Mouse (Mus musculus) CD4-positive, CD25-positive, alpha-beta regulatory T cell, adult 2 months (primary cell): ENCODE measurements around the gene Fam71b.
"Not testable (repeated sequence)": the region's sequence is repeated elsewhere in the genome, so short reads cannot be mapped to it uniquely, and the experiment has no call there.

Experiments used
- DNase-seq: peaks from one replicate; pipeline ENCODE4 v3.0.0-alpha.2; 2012; ENCODE audit warnings: low read depth, low spot score

Fam71b gene

DNA sequence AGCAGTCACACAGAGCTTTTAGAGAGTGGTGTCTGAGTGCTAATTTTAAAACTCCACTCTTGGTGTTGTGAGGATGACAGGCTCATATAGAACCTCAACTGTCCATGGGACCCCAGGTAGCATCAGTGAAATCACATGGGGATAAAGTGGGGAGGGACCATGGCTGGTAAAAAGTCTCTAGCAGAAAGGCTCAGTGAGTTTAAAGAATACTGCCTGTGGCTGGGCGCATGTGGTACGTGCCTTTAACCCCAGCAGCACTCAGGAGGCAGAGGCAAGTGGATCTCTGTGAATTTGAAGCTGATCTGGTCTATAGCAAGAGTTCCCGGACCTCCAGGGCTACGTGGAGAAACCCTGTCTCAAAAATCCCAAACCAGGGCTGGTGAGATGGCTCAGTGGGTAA lies 13.9 kb upstream of the Fam71b start:
- no peak for DNase-seq

- no peak for DNase-seq
Observed at GRCm38 (mm10) chr11:46384925-46385324, 11.4 kb upstream of the Fam71b start.

GRCm38 (mm10) chr11:46386556-46386955 lies 9.8 kb upstream of the Fam71b start:
- peak; percentile 78 for DNase-seq

DNA sequence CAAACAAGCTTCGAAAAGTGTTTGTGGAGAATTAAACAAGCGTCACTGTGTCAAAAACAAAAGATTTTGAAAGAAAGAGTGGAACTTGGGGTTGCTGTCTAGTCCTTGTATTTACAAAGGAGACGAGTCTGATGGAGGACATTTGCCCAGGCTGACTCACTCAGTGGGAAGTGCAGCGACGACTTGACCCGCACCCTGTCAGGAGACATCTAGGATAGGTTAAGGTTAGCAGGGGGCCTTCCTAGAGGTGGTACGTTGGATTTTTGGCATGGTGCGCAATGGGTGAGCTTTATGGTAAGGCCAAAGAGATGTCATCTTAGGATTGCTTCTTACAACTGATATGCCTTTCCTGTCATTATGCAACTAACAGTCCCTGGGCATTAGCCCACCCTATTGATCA lies 9.3 kb upstream of the Fam71b start:
- DNase-seq = no peak

DNA sequence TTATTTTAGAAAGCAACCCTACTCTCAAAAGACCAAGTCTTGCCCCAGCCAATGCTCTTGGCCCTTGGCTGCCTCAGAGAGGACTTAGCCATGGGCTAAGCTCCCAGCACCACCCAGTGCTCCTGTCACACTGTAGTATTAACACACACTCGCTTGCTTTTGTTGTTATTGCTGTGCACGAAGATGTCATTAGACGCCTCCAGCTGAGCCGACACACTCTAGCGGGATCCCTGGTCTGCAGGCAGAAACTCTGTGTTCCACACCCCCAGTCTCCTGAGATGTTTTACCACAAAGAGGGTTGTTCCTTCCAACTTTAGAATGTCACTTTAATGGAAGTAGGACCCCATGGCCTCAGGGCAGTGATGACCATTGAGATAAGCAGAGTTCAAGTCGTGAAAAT lies 7.9 kb upstream of the Fam71b start:
- peak; percentile 61 for DNase-seq

DNA sequence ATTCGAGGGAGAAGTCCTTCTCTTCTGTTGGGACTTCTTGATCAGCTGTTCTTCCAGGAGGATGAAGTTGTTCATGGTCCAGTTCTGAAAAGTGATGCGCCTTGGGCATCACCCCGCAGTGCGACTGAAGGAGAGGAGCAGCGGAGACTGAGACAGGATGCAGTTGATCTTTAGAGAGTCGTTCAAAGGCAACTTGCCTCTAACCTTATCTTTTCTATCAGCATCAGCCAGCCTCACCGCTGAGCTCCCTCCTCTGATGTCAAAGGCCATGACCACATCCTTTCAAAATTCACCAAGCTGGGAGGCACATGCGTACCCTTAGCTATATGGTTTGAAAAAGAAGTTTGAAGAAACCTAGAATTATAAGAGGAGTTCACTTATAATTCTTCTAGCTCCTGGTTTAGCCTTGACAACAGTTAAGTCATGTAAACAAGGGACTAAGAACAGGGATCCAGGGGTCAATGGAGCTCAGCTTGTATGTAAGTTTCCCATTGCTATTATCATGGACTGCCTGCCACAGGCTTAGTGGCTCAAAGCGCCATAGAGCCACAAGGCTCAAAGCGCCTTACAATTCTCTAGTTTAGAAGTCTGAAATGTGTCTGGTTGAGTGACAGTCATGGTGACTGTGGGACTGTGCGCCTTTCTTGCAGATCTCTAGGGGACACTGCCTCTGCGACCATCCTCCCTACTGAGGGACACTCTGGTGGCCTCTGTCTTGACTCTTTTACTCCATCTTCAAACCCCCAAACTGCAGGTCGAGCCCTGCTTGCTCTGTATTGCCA lies 6.8 kb upstream of the Fam71b start, which contains the start of gene Itk:
Gene Itk, minus strand, starts transcription at position 180 of the 782 bp plus-strand sequence.
- peak; percentile 93 for DNase-seq

- no peak for DNase-seq
Observed at GRCm38 (mm10) chr11:46390621-46391020, 5.7 kb upstream of the Fam71b start.

DNA sequence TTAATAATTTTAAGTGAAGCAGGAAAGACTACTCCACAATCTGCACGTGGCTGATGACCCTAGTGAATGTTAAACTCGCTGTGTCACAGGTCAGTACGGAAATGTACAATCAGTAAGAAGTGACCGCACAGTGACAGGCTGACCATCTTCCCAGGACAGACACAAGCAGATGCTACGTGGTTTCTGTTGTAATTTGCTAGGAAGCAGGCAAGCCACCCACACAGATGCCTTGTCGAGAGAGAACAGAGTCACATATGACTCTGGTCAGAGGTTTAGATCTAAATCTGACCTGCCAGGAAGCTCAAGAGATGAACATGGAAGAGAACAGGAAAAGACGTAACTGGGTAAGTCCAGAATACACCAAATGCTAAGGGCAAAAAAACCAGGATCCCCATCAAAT lies 3.5 kb upstream of the Fam71b start:
- no peak for DNase-seq

GRCm38 (mm10) chr11:46393413-46393812 lies 2.9 kb upstream of the Fam71b start:
- DNase-seq = no peak

DNA sequence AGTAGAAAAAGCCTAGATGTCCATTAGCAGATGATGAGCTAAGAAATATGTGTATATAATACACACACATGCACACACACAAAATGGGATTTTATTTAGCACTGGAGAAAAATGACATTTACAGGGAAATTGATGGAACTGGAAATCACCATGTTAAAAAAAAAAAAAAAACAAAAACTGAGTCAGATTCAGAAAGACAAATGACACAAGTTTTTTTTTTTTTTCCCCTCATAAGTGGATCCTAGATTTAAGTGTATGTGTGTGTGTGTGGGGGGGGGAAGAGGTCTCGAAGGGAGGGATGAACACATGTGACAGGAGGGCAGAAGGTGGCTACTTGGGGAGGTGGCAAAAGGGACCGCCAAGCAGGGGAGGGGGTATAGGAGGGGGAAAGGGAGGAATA lies 1.3 kb upstream of the Fam71b start:
- no peak for DNase-seq

DNA sequence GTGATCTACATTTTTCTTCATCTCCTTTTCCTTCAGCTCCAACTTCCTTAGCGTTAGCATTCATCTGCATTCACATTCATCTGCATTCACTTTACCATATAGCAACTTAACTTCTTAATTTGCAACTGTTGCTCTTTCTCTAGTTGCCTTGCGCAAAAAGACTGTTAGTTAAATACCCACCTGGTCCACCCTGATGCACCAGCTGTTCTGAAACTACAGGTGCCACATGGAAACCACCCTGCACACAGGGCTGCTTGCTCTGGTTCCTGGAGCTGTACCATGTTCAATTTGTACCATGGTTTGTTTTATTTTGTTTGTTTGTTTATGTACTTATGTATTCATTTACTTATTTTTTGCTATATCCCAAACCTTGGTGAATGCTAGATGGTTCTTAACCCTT lies 661 bp upstream of the Fam71b start:
- DNase-seq = no peak

DNA sequence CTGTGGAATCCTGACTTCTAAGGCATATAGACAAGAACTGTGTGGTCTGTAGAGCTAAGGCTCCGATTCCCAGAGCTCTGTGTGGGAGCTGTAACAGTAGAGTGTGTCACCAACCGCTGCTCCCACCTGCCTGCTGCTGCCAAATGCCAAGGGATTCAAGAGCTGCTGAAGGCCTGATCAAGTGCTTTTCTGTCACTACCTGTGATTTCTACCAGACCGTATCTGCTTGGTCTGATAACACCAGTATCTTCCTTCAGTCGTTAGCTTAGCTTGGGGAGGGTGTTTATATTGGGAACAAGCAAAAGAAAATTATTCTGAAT lies 461 bp downstream of the Fam71b start:
- no peak for DNase-seq

GRCm38 (mm10) chr11:46397900-46398299 lies 1.5 kb downstream of the Fam71b start:
- no peak for DNase-seq

- DNase-seq = no peak
Observed at GRCm38 (mm10) chr11:46398473-46398872, 2.1 kb downstream of the Fam71b start.

GRCm38 (mm10) chr11:46398933-46399383 lies 2.6 kb downstream of the Fam71b start:
- peak; percentile 89 for DNase-seq

DNA sequence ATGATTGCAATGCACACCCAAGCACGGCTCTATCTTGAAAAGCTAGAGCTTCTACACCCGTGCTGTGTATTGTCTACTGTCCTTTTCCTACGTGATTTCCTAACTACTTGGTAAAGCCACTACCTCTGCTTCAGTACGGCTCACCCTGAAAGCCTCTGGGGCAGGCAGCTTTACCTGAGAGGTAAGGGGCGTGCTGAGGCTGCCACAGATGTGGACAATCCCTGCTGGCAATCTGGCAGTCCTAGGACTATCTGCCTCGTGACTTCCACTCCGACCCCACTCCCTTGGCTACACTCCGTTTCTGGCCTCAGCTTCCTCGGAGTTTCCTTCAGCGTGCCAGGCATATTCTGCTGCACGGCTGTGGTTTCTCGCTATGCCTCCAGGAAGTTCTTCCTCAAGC lies 5.2 kb downstream of the Fam71b start:
- DNase-seq = no peak

GRCm38 (mm10) chr11:46404986-46405385 lies 8.6 kb downstream of the Fam71b start:
- DNase-seq = peak; percentile 72

DNA sequence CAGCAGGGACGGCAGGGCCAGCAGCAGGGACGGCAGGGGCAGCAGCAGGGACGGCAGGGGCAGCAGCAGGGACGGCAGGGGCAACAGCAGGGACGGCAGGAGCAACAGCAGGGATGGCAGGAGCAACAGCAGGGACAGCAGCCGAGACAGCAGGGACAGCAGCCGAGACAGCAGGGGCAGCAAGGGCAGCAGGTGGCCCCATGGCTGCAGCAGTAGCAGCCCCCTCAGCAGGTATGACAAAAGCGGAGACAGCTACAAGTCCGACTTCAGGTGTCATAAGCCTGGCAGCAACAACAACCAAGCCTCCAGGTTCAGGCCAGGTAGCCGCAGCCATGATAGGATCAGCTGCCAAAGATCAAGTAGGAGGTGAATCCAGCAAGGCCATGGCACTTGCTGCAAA lies 10.4 kb downstream of the Fam71b start:
- no peak for DNase-seq

GRCm38 (mm10) chr11:46410018-46410563 lies 13.7 kb downstream of the Fam71b start:
- DNase-seq = no peak

GRCm38 (mm10) chr11:46418438-46418837 lies 22.1 kb downstream of the Fam71b start:
- no peak for DNase-seq

- no peak for DNase-seq
Observed at GRCm38 (mm10) chr11:46418860-46419259, 22.5 kb downstream of the Fam71b start.

- peak; percentile 64 for DNase-seq
Observed at GRCm38 (mm10) chr11:46421086-46421888, 24.9 kb downstream of the Fam71b start.

DNA sequence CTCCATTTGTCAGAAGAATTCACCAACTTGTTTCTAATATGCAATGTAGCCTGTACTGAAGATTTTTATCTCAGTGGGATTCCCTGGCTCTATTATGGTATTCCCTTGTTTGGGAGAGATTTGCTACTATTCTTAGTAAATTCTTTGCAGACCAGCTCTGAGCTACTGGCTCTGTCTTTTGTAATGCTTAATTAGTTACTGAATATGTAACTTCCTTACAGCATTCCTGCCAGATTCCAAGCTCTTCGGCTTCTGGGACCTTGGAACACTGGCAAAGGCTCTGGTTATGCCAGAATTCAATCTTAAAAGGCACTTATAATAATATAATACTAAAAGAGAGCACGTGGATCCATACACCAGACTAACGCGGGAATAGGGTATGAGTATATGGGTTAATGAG lies 31.8 kb downstream of the Fam71b start:
- DNase-seq = not testable (repeated sequence)
